Mouse (Mus musculus) urinary bladder, postnatal 4 days (tissue): ENCODE results near the gene Fbxl4.
"Not testable (repeated sequence)": the region's sequence is repeated elsewhere in the genome, so short reads cannot be mapped to it uniquely, and the experiment has no call there.

Experiments
- DNase-seq, 2 experiments: peaks; one replicate each; pipeline ENCODE4 v3.0.0; 2021 to 2022; ENCODE audit warnings: low spot score in 2 of 2

Fbxl4 gene

DNA sequence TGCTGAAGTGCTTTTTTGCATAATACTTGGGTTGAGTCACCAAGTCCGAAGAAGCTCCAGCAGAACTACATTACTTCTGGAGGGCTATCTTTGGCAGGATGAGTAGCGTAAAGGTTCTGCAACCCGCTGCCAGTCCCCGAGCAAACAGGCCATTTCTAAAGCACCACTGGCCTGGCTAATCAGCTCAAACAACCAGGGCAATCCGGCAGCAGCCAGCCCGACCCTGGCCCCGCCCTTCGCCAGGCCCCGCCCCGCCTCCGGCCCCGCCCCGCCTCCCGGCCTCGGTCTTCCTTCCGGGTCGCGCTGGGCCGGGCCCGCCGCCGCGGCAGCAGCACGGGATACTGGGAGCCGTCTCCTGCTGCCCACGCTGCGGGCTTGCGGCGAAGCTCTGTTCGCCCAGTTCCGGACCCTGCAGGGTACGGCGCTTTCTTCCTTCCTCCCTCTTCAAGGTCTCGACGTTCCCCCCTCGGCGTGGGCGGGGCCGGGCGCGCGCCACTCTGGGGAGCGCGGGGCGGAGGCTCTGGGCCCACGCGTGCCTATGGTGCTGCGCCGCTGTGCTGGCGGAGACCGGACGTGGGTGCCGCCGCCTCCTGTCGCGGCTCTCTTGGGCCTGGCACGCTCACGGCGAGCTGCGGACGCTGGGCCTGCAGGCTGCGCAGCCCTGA lies at the start of gene Fbxl4:
TSS of gene Fbxl4 (plus strand) at position 278 of the 665 bp plus-strand sequence.
- DNase-seq = peak; percentile 77 to 83

DNA sequence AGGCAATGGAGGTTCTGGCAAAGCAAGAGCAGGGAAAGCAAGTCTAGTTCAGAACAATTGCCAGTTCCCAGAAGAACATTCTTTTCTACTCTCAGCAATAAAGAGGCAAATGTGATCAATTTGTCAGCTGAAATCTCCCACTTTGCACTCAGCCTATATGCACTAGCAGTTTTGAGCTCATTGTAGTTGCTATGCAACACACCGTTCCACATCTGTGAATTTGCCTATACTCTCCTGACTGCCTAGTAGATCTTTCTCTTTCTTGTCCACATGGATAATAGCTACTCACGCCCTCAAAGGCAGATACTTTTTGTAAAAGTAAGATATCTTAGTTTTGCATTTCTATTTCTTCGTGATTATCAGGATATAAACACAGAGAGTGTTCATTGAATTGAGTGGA lies 42.8 kb upstream of the Fbxl4 start:
- DNase-seq = no peak

DNA sequence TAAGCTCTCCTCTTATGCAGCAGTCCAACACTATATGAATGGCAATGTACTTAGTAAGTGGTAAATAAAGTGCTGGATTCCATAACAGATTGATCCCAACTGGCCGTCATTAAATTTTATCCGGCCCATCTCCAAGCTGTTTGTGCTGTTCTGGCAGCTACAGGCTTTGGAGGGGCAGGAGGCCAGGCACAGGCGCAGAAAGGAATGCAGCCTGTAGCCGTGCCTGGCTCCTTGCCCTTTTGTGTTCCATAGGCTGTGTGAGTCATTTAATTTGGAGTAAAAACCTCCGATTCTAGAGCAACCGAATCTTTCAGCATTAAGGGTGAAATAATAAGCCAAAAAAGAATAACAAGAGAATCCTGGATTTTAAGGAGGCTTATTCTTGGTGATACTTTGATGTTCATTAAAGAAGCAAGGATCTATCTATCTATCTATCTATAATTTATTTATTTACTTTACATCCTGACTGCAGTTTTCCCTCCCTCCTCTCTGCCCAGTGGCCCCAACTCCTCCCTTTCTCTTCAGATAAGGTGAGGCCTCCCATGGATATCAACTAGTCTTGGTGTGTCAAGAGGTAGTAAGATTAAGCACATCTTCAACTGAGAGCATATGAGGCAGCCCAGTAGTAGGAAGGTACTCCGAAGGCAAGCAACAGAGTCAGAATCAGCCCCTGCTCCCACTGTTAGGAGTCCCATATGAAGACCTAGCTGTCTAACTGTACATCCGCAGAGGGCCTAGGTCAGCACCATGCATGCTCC lies 14.3 kb upstream of the Fbxl4 start:
- DNase-seq = no peak

DNA sequence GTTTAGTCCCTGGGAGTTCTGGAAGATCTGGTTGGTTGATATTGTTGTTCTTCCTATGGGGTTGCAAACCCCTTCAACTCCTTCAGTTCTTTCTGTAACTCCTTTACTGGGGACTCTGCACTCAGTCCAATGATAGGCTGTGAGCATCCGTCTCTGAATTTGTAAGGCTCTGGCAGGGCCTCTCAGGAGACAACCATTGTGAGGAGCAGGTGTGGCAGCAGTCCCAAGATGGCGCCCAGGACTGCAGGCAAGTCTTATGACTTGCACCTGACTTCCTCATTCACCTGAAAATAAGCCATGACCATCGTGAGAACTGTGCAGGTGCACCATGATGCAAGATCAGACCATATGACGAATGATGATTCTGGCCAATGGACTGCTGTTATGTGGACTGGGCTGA lies 8.3 kb upstream of the Fbxl4 start:
- not testable (repeated sequence) for DNase-seq

DNA sequence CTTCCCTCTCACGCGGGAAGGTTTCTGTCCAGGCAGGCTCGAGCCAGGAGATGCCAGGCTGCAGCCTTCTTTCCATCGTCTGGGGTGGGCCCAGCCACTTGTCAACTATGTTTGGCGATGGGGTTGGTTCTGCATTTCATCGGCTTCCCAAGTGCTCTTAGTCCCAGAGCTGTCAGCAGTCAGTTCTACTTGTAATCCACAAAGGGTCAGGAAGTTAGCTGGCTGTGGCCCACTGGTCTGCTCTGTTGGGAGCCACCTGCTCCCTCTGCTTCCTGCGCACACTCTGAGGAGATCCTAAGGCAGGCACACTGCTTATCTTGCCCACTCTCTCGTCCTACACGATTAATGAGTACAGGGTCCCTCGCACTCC lies 573 bp downstream of the Fbxl4 start:
- no peak for DNase-seq

DNA sequence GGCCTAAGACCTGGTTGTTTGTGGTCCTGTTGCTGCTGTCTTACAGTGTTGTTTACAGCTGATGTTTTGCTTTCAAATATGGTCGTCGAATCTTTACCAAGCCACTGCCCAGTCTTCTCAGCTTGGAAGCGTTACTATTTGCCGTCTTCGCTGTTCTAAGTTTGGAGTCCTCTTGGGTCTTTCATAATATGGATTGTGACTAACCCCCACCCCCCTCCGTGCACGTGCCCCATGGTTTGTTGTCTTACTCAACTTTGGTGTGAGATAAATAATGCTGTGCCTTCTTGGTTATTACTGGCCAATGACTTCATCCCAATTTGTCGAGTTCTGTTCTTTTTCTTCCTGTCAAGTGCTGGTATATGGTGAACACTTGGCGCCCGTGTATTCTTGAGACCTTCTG lies 1.1 kb downstream of the Fbxl4 start:
- DNase-seq = no peak

DNA sequence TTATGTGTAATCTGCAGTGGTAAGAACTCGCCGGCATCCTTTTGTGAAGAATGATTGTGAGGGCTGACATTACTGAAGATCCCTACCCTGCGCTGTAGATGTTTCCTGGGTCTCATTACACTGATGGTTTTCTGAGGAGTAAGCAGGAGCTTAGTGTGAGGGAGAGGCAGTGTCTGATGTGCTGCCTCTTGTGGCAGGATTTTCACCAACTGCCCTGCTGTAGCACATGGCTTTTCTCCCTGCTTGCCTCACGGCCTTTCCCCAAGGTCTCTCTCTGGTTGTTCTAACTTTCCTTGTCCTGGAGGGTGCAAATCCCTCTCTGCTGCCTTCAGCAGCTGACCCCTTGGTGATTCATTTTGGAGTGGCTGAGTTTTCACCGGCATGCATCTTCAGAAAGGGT lies 10.0 kb downstream of the Fbxl4 start:
- no peak for DNase-seq

DNA sequence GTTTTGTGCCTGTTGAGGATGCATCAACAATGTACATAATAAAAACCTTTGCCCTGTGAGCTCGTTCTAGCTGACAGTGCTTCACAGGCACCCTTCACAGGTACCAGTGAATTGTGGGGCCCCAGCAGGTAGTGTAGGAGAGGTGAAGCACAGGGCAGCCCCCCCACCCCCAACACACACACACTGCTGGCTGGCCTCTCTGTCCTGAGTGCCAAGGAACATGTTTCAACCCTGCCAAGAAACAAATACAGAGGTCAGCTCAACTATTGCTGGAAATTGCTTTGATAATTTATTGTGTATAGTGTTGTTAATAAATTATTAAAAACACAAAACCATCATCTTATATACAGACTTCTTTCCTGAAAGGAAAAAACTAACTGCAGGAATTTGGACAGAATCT lies 21.2 kb downstream of the Fbxl4 start:
- no peak for DNase-seq

DNA sequence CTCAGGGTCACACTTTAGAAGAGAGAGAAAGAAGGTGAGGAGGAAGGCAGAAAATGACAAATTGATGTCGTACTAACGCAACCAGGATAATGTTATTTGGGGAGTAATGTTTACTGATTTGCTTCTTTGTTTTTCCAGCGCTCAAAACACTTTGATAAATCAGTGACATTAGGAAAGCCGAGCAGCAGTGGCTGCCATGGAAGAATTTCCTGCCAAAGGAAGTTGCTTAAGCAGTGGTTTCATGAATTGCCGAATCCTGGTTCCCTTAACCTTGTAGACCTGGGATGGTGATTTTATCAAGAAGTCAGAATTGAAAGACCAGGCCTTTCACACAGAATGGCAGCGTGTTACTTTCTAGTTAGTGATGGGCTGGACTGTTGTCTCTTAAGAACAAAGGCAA lies 23.3 kb downstream of the Fbxl4 start:
- DNase-seq = no peak

DNA sequence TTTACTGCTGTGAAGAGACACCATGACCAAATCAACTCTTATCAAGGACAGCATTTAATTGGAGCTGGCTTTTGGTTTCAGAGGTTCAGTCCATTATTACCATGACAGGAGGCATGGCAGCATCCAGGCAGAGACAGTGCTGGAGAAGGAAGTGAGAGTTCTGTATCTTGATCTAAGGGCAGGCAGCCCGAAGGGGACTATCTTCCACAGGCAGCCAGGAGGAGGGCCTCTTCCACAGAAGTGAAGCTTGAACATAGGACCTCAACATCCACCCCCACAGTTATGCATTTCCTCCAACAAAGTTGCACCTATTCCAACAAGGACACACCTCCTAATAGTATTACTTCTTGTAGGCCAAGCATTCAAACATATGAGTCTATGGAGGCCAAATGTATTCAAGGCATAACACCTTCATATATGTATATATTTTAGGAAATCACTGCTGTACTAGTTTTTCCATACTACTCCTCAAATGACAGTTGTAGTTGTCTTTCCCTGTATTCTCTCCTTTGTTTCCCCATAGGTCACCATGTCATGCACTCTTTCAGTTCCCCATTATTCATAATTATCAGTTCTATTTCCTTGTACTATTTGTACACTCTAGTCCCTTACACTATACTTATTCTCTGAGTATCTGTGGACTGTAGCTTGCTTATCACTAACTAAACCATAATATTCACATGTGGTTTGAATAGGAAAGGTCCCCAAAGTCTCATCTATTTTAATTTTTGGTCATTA lies 26.4 kb downstream of the Fbxl4 start:
- no peak for DNase-seq

DNA sequence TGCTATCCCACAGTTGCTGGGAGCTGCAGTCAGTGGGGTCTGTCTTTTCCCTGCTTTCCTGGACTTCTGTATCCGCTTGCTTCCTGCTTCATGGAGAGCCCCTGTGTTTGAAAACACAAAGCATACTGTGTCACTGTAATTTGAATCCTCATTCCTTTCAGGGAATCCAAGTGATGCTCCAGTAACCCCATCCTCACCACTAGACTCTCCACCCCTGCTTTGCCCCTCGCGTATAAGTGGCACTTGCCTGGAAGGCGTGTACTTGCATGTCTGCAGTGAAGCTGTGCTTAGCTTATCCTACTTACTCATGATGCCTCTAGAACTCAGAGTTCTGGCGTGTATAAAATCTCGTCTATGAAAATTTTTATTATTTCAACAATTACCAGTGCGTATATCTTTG lies 32.7 kb downstream of the Fbxl4 start:
- no peak for DNase-seq

DNA sequence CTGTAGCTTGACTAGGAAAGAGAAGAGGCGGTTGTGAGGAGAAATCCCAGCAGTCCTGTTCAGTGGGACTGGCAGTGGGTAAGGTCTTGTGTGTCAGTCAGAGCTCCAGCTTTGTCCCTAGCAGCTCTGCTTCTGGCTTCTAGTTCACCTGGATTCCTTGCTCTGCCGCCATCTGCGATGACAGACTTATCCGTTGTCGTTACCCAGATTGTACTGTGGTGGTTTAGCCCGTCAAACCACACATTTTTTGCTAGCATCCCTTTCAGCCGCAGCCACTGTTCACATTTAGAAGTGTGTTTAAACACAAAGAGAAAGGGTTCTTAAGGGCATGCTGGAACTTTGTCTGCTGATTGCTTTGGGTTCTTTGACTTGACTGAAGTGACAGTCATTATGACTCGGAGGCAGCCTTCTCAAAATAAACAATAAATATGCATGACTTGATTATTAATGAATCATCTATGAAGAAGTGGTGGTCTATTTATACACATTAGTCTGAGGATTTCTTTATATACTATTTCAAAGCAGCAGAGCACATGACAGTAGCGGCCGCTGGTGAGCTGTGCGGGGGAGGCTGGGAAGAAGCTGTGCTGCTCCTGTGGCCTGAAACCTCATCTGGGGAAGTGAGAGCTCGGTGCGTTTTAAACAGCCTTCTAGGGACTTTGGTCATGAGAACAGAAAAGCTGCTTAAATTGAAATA lies 35.6 kb downstream of the Fbxl4 start:
- no peak for DNase-seq

DNA sequence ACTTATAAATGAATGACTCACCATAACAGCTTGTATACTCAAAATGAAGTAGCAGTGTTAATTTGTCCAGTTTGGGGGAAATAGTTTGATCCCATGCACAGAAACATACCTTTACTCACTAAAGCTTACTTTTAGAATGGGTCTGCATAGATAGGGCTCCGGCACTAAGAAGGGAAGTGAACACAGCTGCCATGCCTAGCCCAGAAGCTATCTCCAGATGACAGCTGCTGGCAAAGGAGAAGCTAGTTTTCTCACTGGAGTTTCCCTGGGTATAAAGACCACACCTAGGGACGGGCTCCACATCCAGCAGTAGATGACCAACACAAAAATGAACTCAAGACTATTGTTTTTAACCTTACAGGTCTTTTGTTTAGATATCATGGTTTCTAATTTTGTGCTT lies 38.1 kb downstream of the Fbxl4 start:
- no peak for DNase-seq

DNA sequence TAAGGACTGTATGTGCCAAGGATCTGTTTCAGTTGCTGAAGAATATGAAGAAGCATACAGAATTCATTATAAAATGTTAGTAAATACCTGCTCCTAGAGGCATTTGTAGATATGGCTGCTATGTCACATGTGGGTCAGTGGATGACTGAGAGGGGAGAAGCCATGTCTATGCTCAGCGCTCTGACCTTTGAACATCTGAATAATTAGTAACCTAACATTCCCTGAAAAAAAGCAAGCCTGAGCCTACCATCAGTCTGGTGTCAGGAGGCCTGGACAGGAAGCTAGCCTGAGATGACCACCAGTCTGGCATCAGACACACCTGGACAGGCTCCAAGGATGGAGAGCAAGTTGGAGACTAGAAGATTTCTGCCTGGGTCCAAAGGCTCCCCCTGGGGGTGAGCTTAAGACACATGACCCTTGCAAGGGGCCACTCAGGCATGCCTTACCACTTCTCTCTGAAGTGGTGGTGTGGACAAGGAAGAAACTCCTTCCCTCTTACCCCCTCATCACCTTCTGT lies 39.2 kb downstream of the Fbxl4 start:
- DNase-seq = no peak

DNA sequence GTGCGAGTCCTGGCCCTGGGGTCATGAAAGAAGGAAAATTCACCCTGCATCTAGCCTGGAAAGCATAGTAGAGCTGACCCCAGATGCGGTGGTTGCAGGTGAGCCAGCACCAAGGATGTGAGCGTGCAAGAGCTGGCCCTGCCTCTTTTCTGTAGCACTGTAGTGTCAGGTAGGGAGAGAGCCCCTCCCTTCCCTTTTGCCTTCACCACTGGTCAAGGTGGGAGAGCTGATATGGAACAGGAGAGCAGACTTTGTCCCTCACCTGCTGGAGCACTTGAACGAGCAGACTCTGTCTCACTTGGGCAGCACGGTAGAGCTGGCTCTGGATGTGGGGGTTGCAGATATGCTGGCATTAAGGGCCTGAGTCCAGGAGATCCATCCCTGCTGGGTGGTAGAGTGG lies 39.7 kb downstream of the Fbxl4 start:
- DNase-seq = no peak

DNA sequence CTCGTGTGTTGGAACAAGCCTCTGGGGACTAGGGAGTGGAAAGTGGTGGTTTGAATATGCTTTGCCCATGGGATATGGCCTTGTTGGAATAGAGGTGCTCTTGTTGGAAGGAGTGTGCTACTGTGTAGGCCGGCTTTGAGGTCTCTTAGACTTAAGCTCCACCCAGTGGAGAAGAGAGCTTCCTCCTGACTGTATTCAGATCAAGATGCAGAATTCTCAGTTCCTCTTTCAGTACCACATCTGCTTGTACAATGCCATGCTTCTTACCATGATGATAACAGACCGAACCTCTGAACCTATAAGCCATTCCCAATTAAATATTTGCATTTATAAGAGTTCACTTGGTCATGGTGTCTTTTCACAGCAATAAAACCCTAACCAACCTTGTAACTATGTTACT lies 44.7 kb downstream of the Fbxl4 start:
- no peak for DNase-seq

DNA sequence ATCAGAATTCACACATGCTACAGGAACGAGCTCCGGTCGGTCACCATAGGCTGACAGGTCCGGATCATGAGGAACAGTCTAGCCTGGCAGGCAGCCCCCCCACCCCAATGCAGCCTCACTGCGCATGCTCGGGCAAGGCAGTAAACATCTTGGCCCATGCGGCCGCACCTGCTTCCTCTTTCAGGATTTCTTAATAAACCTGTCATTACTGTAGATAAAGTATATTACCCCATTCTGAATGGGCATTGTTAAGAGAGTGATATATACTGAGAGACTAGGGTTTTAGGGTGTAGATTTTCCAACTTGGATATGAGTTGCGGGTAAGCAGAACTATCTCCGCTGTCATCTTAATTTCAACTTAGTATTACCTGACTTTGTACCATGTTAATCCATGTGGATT lies 45.6 kb downstream of the Fbxl4 start:
- no peak for DNase-seq

DNA sequence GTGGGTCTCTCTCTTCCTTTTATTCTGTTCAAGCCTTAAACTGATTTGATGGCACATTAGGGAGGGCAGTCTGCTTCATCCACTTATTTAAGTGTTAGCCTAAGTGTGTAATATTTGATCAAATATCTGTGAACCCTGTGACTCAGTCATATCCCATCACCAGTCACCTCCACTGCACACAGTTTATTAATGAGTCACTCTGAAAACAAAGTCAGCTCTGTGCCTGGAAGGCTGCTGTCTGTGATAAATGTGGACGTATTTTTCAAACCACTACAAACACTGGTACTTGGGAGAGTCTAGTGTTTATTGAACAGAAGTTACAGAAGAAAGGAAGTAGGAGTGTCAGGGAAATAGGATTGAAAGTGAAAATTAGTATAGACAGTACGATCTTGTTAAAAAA lies 63.3 kb downstream of the Fbxl4 start:
- DNase-seq = no peak

DNA sequence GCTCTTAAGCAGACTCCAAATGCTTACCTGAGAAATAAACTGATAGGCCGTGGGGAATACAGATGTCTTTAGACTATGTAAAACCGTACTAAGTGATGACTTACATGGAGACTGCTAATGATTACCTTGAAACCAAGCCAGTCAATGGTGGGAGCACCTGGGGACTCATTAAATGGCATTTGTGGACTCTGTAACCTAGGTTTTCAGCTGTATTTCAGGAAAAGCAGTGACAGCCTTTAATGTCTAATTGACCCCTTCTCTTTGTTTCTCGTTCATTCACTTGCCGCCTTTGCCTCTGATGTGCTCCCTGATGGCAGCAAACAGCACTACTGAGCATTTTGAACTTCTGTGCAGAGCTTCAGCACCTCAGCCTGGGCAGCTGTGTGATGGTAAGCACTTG lies 65.1 kb downstream of the Fbxl4 start:
- DNase-seq = no peak

DNA sequence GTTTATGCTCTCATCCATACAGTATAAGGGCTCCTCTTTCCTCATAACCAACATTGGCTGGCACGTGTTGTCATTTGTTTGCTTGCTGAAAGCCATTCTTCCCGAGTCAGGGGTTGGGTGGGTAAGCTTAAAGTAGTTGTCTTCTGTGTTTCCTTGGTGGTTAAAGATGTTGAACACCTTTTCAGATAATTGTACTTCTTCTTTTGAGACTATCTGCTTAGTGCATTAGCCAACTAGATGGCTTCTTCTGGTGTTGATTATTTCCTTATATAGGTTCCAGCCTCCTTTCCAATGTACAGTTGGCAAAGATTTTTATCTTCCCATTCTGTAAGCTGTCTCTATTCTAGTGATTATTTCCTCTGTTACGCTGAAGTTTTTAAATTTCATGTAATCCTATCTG lies 70.8 kb downstream of the Fbxl4 start:
- DNase-seq = no peak

DNA sequence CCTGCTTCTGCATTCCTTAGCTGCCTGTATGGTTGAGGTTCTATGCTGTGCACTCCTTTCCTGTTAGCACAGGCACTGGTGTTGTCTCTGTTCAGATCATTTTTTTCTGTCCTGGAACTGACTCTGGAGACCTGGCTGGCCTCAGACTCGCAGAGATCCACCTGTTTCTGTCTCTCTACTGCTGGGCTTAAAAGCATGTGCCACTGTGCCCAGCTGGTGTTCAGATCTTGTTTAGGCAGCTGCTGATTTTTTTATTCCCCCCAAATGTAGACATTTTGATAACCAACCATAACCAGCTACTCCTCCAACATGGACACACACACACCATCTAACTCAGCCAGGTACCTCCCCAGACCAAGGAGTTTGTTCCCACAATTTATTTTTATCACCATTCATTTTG lies 112.2 kb downstream of the Fbxl4 start:
- no peak for DNase-seq
